Mouse (Mus musculus) kidney, embryonic 14.5 days (tissue): ENCODE results near the gene Abcg4. TPM values are rescaled to one million over a fixed set of nuclear protein-coding genes. Genes with fewer than 3 reads are reported as not detected.

ENCODE experiments used
- ATAC-seq: fragments of 200-750 bp; cut with Nextera tagmentation; 2 replicates; pipeline ENCODE4 v1.8.0; 2017; ENCODE audit warnings: moderate number of reproducible peaks, mild to moderate bottlenecking, moderate TSS enrichment, moderate library complexity; ENCODE audit not compliant: low FRiP score, low TSS enrichment
- H3K27ac ChIP-seq: fragments of 300-500 bp; sonication (generic); 2 replicates; pipeline ENCODE4 v1.5.1; 2014; ENCODE audit warnings: low read depth, mild to moderate bottlenecking, low read length, moderate library complexity, mixed read lengths
- H3K27me3 ChIP-seq: fragments of 300-500 bp; sonication (generic); 2 replicates; pipeline ENCODE4 v1.6.1; 2014; ENCODE audit warnings: mild to moderate bottlenecking, low read length; ENCODE audit not compliant: control insufficient read depth, insufficient read depth
- H3K36me3 ChIP-seq: fragments of 300-500 bp; sonication (generic); 2 replicates; pipeline ENCODE4 v1.6.1; 2014; ENCODE audit warnings: low read length, mixed read lengths; ENCODE audit not compliant: control insufficient read depth, insufficient read depth
- H3K4me1 ChIP-seq: fragments of 300-500 bp; sonication (generic); 2 replicates; pipeline ENCODE4 v1.6.1; 2014; ENCODE audit warnings: low read length, mixed read lengths; ENCODE audit not compliant: control insufficient read depth, insufficient read depth
- H3K4me2 ChIP-seq: fragments of 300-500 bp; sonication (generic); replicated peaks from 2 replicates; pipeline ENCODE4 v1.6.1; 2014; ENCODE audit warnings: low read depth, mild to moderate bottlenecking, low read length
- H3K4me3 ChIP-seq: fragments of 300-500 bp; sonication (generic); 2 replicates; pipeline ENCODE4 v1.5.1; 2014; ENCODE audit warnings: mild to moderate bottlenecking, low read length
- H3K9ac ChIP-seq: fragments of 300-500 bp; sonication (generic); 2 replicates; pipeline ENCODE4 v1.6.1; 2014; ENCODE audit warnings: low read depth, mild to moderate bottlenecking, low read length, moderate library complexity
- H3K9me3 ChIP-seq: fragments of 300-500 bp; sonication (generic); 2 replicates; pipeline ENCODE4 v1.6.1; 2016; ENCODE audit warnings: low read length; ENCODE audit not compliant: control insufficient read depth
- WGBS: fragments of 180-500 bp; shearing (Covaris S2); extraction: QIAGEN DNeasy Blood & Tissue Kit; methylation state at CpG from one replicate; pipeline ENCODE4 v1.1.7; 2014; 5-methylcytosine and 5-hydroxymethylcytosine counted together
- polyA plus RNA-seq: library from polyadenylated mRNA; unstranded; fragments of >200 nt; fragmentation: Nextera tagmentation; extraction: Ambion mirVana; gene quantifications from 2 replicates; pipeline ENCODE4 v1.2.1, GENCODE M21; 2014

Abcg4 gene
- polyA plus RNA-seq, 1 experiment from 2014 or later = 2.7 TPM

GRCm38 (mm10) chr9:44254508-44255135, 33.8 kb downstream of the Abcg4 start:
- Histone ChIP-seq H3K4me3 (no peak overlapping the region), H3K9me3 (no peaks in the 10 kb centered on the region), H3K4me2 (no peak overlapping the region), H3K27ac (no peak overlapping the region), H3K9ac (no peak overlapping the region), H3K4me1 (peaks cover 18% of the 10 kb centered on the region), H3K36me3 (no peaks in the 10 kb centered on the region), H3K27me3 (no peaks in the 10 kb centered on the region; the same call in 1 of the 2 replicates)
- 14% methylated on average over 5 of the region's 5 CpGs for WGBS
- no peak for ATAC-seq

- no peak overlapping the region for H3K4me3 ChIP-seq
- peaks cover 19% of the 10 kb centered on the region for H3K4me1 ChIP-seq
- H3K4me2 ChIP-seq = no peak overlapping the region
- no peak overlapping the region for H3K27ac ChIP-seq
- no peak for ATAC-seq
- no peaks in the 10 kb centered on the region; the same call in 1 of the 2 replicates for H3K27me3 ChIP-seq
- 64% methylated on average over 6 of the region's 6 CpGs for WGBS
- no peaks in the 10 kb centered on the region for H3K9me3 ChIP-seq
- no peaks in the 10 kb centered on the region for H3K36me3 ChIP-seq
- no peak overlapping the region for H3K9ac ChIP-seq
Observed at GRCm38 (mm10) chr9:44253441-44253840, 35.0 kb downstream of the Abcg4 start.

GRCm38 (mm10) chr9:44251314-44251713, 37.1 kb downstream of the Abcg4 start, which contains the start of gene Pdzd3:
Gene Pdzd3 (minus strand): TSS chr9:44251471.
- ATAC-seq = no peak
- H3K36me3 ChIP-seq = no peaks in the 10 kb centered on the region
- H3K4me1 ChIP-seq = peaks cover 19% of the 10 kb centered on the region
- H3K9me3 ChIP-seq = no peaks in the 10 kb centered on the region
- WGBS = 58% methylated on average over 10 of the region's 10 CpGs
- H3K4me3 ChIP-seq = no peak within 1 kb of the TSS
- H3K27me3 ChIP-seq = no peaks in the 10 kb centered on the region; the same call in 1 of the 2 replicates
- H3K4me2 ChIP-seq = no peak within 1 kb of the TSS
- no peak within 1 kb of the TSS for H3K27ac ChIP-seq
- H3K9ac ChIP-seq = no peak within 1 kb of the TSS

- 46% methylated on average over 4 of the region's 4 CpGs for WGBS
- ATAC-seq = 0 out of 2 replicates have a peak, but pooled peaks have one; percentile 21
- no peak overlapping the region for H3K4me2 ChIP-seq
Observed at GRCm38 (mm10) chr9:44250445-44250844, 38.0 kb downstream of the Abcg4 start.

GRCm38 (mm10) chr9:44249181-44250146, 39.0 kb downstream of the Abcg4 start:
- ATAC-seq = peak; percentile 84
- H3K27me3 ChIP-seq = no peaks in the 10 kb centered on the region; the same call in 1 of the 2 replicates
- H3K27ac ChIP-seq = no peak overlapping the region
- H3K9me3 ChIP-seq = no peaks in the 10 kb centered on the region
- no peak overlapping the region for H3K4me2 ChIP-seq
- H3K36me3 ChIP-seq = no peaks in the 10 kb centered on the region
- WGBS = 50% methylated on average over 26 of the region's 26 CpGs
- no peak overlapping the region for H3K9ac ChIP-seq
- H3K4me1 ChIP-seq = peaks cover 17% of the 10 kb centered on the region
- H3K4me3 ChIP-seq = no peak overlapping the region

More at GRCm38 (mm10) chr9:44250445-44250844, 38.0 kb downstream of the Abcg4 start:
- Histone ChIP-seq H3K27me3 (no peaks in the 10 kb centered on the region; the same call in 1 of the 2 replicates), H3K4me1 (peaks cover 19% of the 10 kb centered on the region), H3K9me3 (no peaks in the 10 kb centered on the region), H3K27ac (no peak overlapping the region), H3K36me3 (no peaks in the 10 kb centered on the region), H3K4me3 (no peak overlapping the region), H3K9ac (no peak overlapping the region)

GRCm38 (mm10) chr9:44247907-44248306, 40.5 kb downstream of the Abcg4 start:
- no peak for ATAC-seq
- 83% methylated on average over 6 of the region's 6 CpGs for WGBS
- Histone ChIP-seq H3K4me3 (no peak overlapping the region), H3K9me3 (no peaks in the 10 kb centered on the region), H3K27me3 (no peaks in the 10 kb centered on the region; the same call in 1 of the 2 replicates), H3K36me3 (no peaks in the 10 kb centered on the region), H3K9ac (no peak overlapping the region), H3K27ac (no peak overlapping the region), H3K4me2 (no peak overlapping the region), H3K4me1 (peaks cover 12% of the 10 kb centered on the region)

- Histone ChIP-seq H3K9ac (no peak overlapping the region), H3K9me3 (no peaks in the 10 kb centered on the region), H3K27ac (no peak overlapping the region), H3K4me3 (no peak overlapping the region), H3K36me3 (no peaks in the 10 kb centered on the region), H3K4me2 (no peak overlapping the region), H3K27me3 (no peaks in the 10 kb centered on the region), H3K4me1 (no peaks in the 10 kb centered on the region)
- 25% methylated on average over 2 of the region's 2 CpGs for WGBS
- no peak for ATAC-seq
Observed at GRCm38 (mm10) chr9:44243621-44244020, 44.8 kb downstream of the Abcg4 start.

GRCm38 (mm10) chr9:44241418-44241817, 47.0 kb downstream of the Abcg4 start:
- 77% methylated on average over 9 of the region's 9 CpGs for WGBS
- Histone ChIP-seq H3K4me1 (peaks cover 3% of the 10 kb centered on the region; the same call in 1 of the 2 replicates), H3K9me3 (no peaks in the 10 kb centered on the region), H3K9ac (no peak overlapping the region), H3K4me2 (no peak overlapping the region), H3K27ac (no peak overlapping the region), H3K27me3 (no peaks in the 10 kb centered on the region), H3K36me3 (no peaks in the 10 kb centered on the region), H3K4me3 (no peak overlapping the region)
- ATAC-seq = no peak
